Mouse (Mus musculus) midbrain, embryonic 10.5 days (tissue): ENCODE measurements around the gene Rgsl1. TPM values are rescaled to one million over a fixed set of nuclear protein-coding genes. Genes with fewer than 3 reads are reported as not detected.
"Not testable (repeated sequence)": the region's sequence is repeated elsewhere in the genome, so short reads cannot be mapped to it uniquely, and the experiment has no call there.

Experiments used
- DNase-seq: peaks from one replicate; pipeline ENCODE4 v3.0.0-alpha.2; 2017; ENCODE audit warnings: low spot score
- H3K27ac ChIP-seq: fragments of 300-500 bp; sonication (generic); replicated peaks from 2 replicates; pipeline ENCODE4 v1.5.1; 2016; ENCODE audit warnings: mild to moderate bottlenecking
- H3K27me3 ChIP-seq: fragments of 300-500 bp; sonication (generic); 2 replicates; pipeline ENCODE4 v1.6.1; 2016; ENCODE audit warnings: low read depth, mild to moderate bottlenecking; ENCODE audit not compliant: poor library complexity, severe bottlenecking
- H3K36me3 ChIP-seq: fragments of 300-500 bp; sonication (generic); 2 replicates; pipeline ENCODE4 v1.6.1; 2016; ENCODE audit warnings: mild to moderate bottlenecking, moderate library complexity
- H3K4me1 ChIP-seq: fragments of 300-500 bp; sonication (generic); 2 replicates; pipeline ENCODE4 v1.6.1; 2016
- H3K4me3 ChIP-seq: fragments of 300-500 bp; sonication (generic); 2 replicates; pipeline ENCODE4 v1.5.1; 2016; ENCODE audit warnings: mild to moderate bottlenecking, moderate library complexity
- H3K9me3 ChIP-seq: fragments of 300-500 bp; sonication (generic); replicated peaks from 2 replicates; pipeline ENCODE4 v1.6.1; 2016; ENCODE audit warnings: mild to moderate bottlenecking
- WGBS: fragments of 180-500 bp; shearing (Covaris S2); methylation state at CpG from one replicate; pipeline ENCODE4 v1.1.7; 2016; 5-methylcytosine and 5-hydroxymethylcytosine counted together
- polyA plus RNA-seq: library from polyadenylated mRNA; unstranded; fragments of >200 nt; fragmentation: Nextera tagmentation; extraction: Ambion mirVana; gene quantifications from 2 replicates; pipeline ENCODE4 v1.2.1, GENCODE M21; 2016

Gene Rgsl1
- not detected in 2 replicates for polyA plus RNA-seq

- no peaks in the 10 kb centered on the region for H3K36me3 ChIP-seq
- H3K4me1 ChIP-seq: no peaks in the 10 kb centered on the region
- no peak for DNase-seq
- H3K27ac ChIP-seq: no peak within 1 kb of the TSS
- H3K27me3 ChIP-seq: no peaks in the 10 kb centered on the region
- whole genome bisulfite sequencing: 93% methylated on average over 8 of the region's 8 CpGs
- no peak within 1 kb of the TSS for H3K4me3 ChIP-seq
- no peaks in the 10 kb centered on the region for H3K9me3 ChIP-seq
Measured at GRCm38 (mm10) chr1:153844042-153844441, at the start of gene Rgsl1. Gene Rgsl1, minus strand, starts transcription at chr1:153844142.

GRCm38 (mm10) chr1:153891442-153891841 is 47.5 kb upstream of the Rgsl1 start, which contains the start of gene Teddm1a:
Gene Teddm1a, plus strand, starts transcription at chr1:153891742.
- no peak within 1 kb of the TSS for H3K4me3 ChIP-seq
- DNase-seq: no peak
- H3K27ac ChIP-seq: no peak within 1 kb of the TSS
- no peaks in the 10 kb centered on the region for H3K9me3 ChIP-seq
- peaks cover 8% of the 10 kb centered on the region for H3K4me1 ChIP-seq
- H3K36me3 ChIP-seq: no peaks in the 10 kb centered on the region
- H3K27me3 ChIP-seq: no peaks in the 10 kb centered on the region
- WGBS: 82% methylated on average over 4 of the region's 4 CpGs

GRCm38 (mm10) chr1:153890121-153890520 is 46.2 kb upstream of the Rgsl1 start:
- no peaks in the 10 kb centered on the region for H3K27me3 ChIP-seq
- H3K4me1 ChIP-seq: peaks cover 9% of the 10 kb centered on the region
- H3K36me3 ChIP-seq: no peaks in the 10 kb centered on the region
- 93% methylated on average over 10 of the region's 10 CpGs for WGBS
- H3K4me3 ChIP-seq: no peak overlapping the region
- no peak overlapping the region for H3K27ac ChIP-seq
- H3K9me3 ChIP-seq: no peaks in the 10 kb centered on the region
- DNase-seq: no peak

DNA sequence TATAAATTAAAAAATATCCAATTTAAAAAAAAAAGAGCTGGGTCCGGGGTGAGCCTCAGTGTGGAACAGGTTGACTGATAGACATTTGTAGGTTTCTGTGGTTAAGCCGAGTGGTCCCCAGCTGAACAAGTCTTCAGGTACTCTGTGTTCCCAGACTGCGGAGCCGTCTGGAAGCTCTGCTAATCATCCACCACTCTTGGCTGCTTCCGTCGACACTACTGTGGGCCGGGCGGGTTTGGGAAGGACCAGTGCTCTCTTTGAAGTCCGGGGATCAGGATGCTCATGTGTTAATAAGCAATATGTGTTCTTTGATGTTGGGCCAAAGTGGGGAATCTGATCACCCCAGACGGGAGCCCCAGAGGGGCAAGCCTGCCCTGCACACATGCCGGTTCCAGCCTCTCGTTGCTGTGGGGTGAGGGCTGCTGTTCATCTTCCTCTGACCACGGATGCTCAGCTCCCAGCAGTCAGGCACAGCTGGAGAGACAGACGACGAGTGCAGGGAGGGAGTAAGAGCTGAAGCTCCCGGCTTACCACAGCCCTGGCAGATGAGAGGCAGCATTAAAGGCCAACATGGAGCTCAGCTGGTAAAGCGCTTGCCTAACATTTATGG is 42.2 kb upstream of the Rgsl1 start:
- no peak for DNase-seq
- Histone ChIP-seq H3K27ac (no peak overlapping the region), H3K4me3 (no peak overlapping the region), H3K36me3 (no peaks in the 10 kb centered on the region), H3K9me3 (no peaks in the 10 kb centered on the region), H3K27me3 (no peaks in the 10 kb centered on the region), H3K4me1 (peaks cover 8% of the 10 kb centered on the region)
- 40% methylated on average over 17 of the region's 17 CpGs for WGBS

- not testable (repeated sequence) for H3K4me1 ChIP-seq, H3K4me3 ChIP-seq
- WGBS: 94% methylated on average over 17 of the region's 17 CpGs
Measured at GRCm38 (mm10) chr1:153880391-153880790, 36.4 kb upstream of the Rgsl1 start.

GRCm38 (mm10) chr1:153874045-153874444 is 30.1 kb upstream of the Rgsl1 start, which contains the start of gene Teddm1b:
Gene Teddm1b, plus strand, starts transcription at chr1:153874345.
- Histone ChIP-seq H3K4me1 (no peaks in the 10 kb centered on the region), H3K36me3 (no peaks in the 10 kb centered on the region), H3K27ac (no peak within 1 kb of the TSS), H3K4me3 (no peak within 1 kb of the TSS), H3K27me3 (no peaks in the 10 kb centered on the region), H3K9me3 (no peaks in the 10 kb centered on the region)
- DNase-seq: no peak
- 87% methylated on average over 6 of the region's 6 CpGs for WGBS

More at GRCm38 (mm10) chr1:153880391-153880790, 36.4 kb upstream of the Rgsl1 start:
- H3K27me3 ChIP-seq, DNase-seq, H3K36me3 ChIP-seq, H3K27ac ChIP-seq, H3K9me3 ChIP-seq: not testable (repeated sequence)

GRCm38 (mm10) chr1:153855946-153856345 is 12.0 kb upstream of the Rgsl1 start:
- Histone ChIP-seq H3K4me3 (no peak overlapping the region), H3K4me1 (no peaks in the 10 kb centered on the region), H3K27ac (no peak overlapping the region), H3K27me3 (no peaks in the 10 kb centered on the region), H3K9me3 (no peaks in the 10 kb centered on the region), H3K36me3 (no peaks in the 10 kb centered on the region)
- WGBS: 90% methylated on average over 8 of the region's 8 CpGs
- DNase-seq: no peak

DNA sequence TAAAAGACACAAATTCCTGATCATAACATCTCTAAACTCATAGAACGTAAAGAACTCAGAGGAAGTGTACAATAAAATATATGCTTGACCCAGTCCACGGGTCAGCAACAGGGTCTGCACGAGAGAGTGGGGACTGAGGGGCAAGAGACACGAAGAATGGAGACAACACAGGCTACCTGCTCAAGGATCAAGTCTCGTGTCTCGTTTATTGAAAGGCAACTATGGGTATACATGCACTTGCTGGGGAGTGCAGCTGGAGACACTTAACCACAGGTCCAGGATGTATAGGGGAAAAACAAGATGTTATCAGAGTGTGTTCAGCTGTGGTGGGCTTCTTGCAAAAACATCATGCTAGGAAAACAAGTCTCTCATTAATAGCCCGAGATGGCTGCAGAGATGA is 8.8 kb upstream of the Rgsl1 start:
- not testable (repeated sequence) for H3K27me3 ChIP-seq, H3K9me3 ChIP-seq, H3K4me1 ChIP-seq, H3K36me3 ChIP-seq, DNase-seq, H3K27ac ChIP-seq, H3K4me3 ChIP-seq
- WGBS: 82% methylated on average over 7 of the region's 7 CpGs

GRCm38 (mm10) chr1:153846867-153847266 is 2.9 kb upstream of the Rgsl1 start:
- DNase-seq: no peak
- Histone ChIP-seq H3K4me1 (no peaks in the 10 kb centered on the region), H3K27me3 (no peaks in the 10 kb centered on the region), H3K36me3 (no peaks in the 10 kb centered on the region), H3K27ac (no peak overlapping the region), H3K4me3 (no peak overlapping the region), H3K9me3 (no peaks in the 10 kb centered on the region)
- WGBS: 39% methylated on average over 6 of the region's 6 CpGs

DNA sequence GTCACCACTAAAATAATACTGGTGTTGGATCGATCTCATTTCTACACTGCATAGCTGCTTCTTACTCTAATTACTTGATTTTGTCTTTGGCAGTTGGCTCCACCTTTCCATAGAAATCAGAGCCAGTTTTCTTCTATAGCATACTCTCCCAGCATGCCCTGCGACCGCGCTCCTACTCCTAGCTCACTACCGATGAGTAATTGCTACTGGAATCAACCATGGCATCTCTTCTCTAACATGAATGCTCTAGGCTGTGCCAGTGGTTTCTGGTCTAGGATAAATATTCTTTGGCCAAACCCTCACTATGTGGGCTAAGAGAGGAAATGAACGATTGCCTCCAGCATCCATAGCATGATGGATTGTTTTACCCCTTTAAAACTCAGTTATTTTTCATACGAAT is 2.5 kb upstream of the Rgsl1 start:
- WGBS: 93% methylated on average over 7 of the region's 7 CpGs
- H3K4me3 ChIP-seq: no peak overlapping the region

DNA sequence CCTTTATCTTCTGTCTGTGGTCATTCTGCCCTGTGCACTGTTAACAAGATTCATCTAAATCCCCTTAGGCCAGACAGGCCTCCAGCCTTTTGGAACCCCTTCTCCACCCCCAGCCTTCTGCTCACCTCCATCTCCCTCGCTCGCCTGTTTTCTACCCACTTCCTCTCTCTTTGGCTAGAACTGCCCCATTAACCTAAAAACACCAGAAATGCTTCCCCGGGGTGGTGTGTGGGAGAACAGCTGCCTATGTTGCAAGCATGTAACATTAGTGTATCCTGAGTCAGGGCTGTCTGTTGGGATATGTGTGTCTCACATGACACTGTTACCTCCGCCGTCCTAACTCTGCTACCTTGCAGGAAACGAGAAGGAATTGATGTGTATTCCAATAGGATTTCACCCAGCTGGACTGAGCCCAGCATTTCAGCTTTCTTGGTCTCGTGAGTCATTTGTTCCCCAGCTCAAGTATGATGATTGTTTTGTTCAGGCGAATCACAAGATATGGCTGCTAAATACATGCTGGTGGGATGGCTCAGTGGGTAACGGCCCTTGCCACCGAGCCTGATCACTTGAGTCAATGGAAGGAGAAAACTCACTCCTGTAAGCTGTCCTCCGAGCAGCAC is 1.7 kb downstream of the Rgsl1 start:
- Histone ChIP-seq H3K27me3 (no peaks in the 10 kb centered on the region), H3K4me3 (no peak overlapping the region), H3K27ac (no peak overlapping the region), H3K4me1 (no peaks in the 10 kb centered on the region), H3K36me3 (no peaks in the 10 kb centered on the region), H3K9me3 (no peaks in the 10 kb centered on the region)
- WGBS: 92% methylated on average over 11 of the region's 11 CpGs
- no peak for DNase-seq

More for the DNA sequence above, 2.5 kb upstream of the Rgsl1 start:
- no peaks in the 10 kb centered on the region for H3K36me3 ChIP-seq
- no peak overlapping the region for H3K27ac ChIP-seq
- no peak for DNase-seq
- no peaks in the 10 kb centered on the region for H3K4me1 ChIP-seq
- no peaks in the 10 kb centered on the region for H3K9me3 ChIP-seq
- no peaks in the 10 kb centered on the region for H3K27me3 ChIP-seq

- no peaks in the 10 kb centered on the region for H3K36me3 ChIP-seq
- no peak for DNase-seq
- no peak overlapping the region for H3K4me3 ChIP-seq
- no peak overlapping the region for H3K27ac ChIP-seq
- no peaks in the 10 kb centered on the region for H3K27me3 ChIP-seq
- H3K9me3 ChIP-seq: no peaks in the 10 kb centered on the region
- WGBS: 87% methylated on average over 4 of the region's 4 CpGs
- no peaks in the 10 kb centered on the region for H3K4me1 ChIP-seq
Measured at GRCm38 (mm10) chr1:153836036-153836435, 7.9 kb downstream of the Rgsl1 start.

GRCm38 (mm10) chr1:153830746-153831145 is 13.2 kb downstream of the Rgsl1 start:
- Histone ChIP-seq H3K9me3 (no peaks in the 10 kb centered on the region), H3K27me3 (no peaks in the 10 kb centered on the region), H3K36me3 (no peaks in the 10 kb centered on the region), H3K4me3 (no peak overlapping the region), H3K4me1 (no peaks in the 10 kb centered on the region), H3K27ac (no peak overlapping the region)
- WGBS: 79% methylated on average over 4 of the region's 4 CpGs
- no peak for DNase-seq
